Mouse (Mus musculus) MEL-GATA-1-ER (cell line): ENCODE data around the gene Kcnj1.

ENCODE experiments used
- DNase-seq: peaks from one replicate; pipeline ENCODE4 v3.0.0-alpha.2; 2012; ENCODE audit warnings: low read depth; ENCODE audit errors: extremely low read depth

The Kcnj1 gene

GRCm38 (mm10) chr9:32372202-32372601 is at the start of gene Kcnj1:
Kcnj1 (plus strand) TSS chr9:32372493.
- DNase-seq, result no peak

- DNase-seq, result no peak
These were observed 48.7 kb upstream of the Kcnj1 start for GRCm38 (mm10) chr9:32323610-32324009.

- no peak for DNase-seq
These were observed 43.5 kb upstream of the Kcnj1 start for GRCm38 (mm10) chr9:32328777-32329176.

- DNase-seq, result no peak
These were observed 41.1 kb upstream of the Kcnj1 start for GRCm38 (mm10) chr9:32331162-32331561.

- DNase-seq, result peak; percentile 81
These were observed 36.7 kb upstream of the Kcnj1 start for GRCm38 (mm10) chr9:32335389-32336150.

- DNase-seq, result peak; percentile 35
These were observed 31.5 kb upstream of the Kcnj1 start for GRCm38 (mm10) chr9:32340831-32341230.

GRCm38 (mm10) chr9:32342929-32343328 is 29.4 kb upstream of the Kcnj1 start:
- DNase-seq, result no peak

GRCm38 (mm10) chr9:32344051-32344450 is 28.2 kb upstream of the Kcnj1 start, which contains the start of gene Kcnj5:
Kcnj5 (minus strand) TSS chr9:32344350.
- DNase-seq, result no peak

GRCm38 (mm10) chr9:32344489-32344888 is 27.8 kb upstream of the Kcnj1 start:
- no peak for DNase-seq

GRCm38 (mm10) chr9:32348096-32348495 is 24.2 kb upstream of the Kcnj1 start:
- DNase-seq, result no peak

GRCm38 (mm10) chr9:32349344-32349743 is 22.9 kb upstream of the Kcnj1 start:
- no peak for DNase-seq

GRCm38 (mm10) chr9:32350332-32350731 is 22.0 kb upstream of the Kcnj1 start:
- peak; percentile 68 for DNase-seq

- DNase-seq, result no peak
These were observed 11.5 kb upstream of the Kcnj1 start for GRCm38 (mm10) chr9:32360770-32361169.

- DNase-seq, result no peak
These were observed 3.5 kb upstream of the Kcnj1 start for GRCm38 (mm10) chr9:32368812-32369211.

- DNase-seq, result no peak
These were observed 2.9 kb upstream of the Kcnj1 start for GRCm38 (mm10) chr9:32369388-32369787.

GRCm38 (mm10) chr9:32373656-32374055 is 1.4 kb downstream of the Kcnj1 start:
- no peak for DNase-seq

GRCm38 (mm10) chr9:32376031-32376430 is 3.7 kb downstream of the Kcnj1 start:
- no peak for DNase-seq

GRCm38 (mm10) chr9:32376863-32377590 is 4.7 kb downstream of the Kcnj1 start:
- DNase-seq, result no peak

GRCm38 (mm10) chr9:32384906-32385305 is 12.6 kb downstream of the Kcnj1 start:
- no peak for DNase-seq

- peak; percentile 49 for DNase-seq
These were observed 15.8 kb downstream of the Kcnj1 start for GRCm38 (mm10) chr9:32388120-32388519.

GRCm38 (mm10) chr9:32391092-32391491 is 18.8 kb downstream of the Kcnj1 start:
- peak; percentile 38 for DNase-seq

- DNase-seq, result no peak
These were observed 19.4 kb downstream of the Kcnj1 start for GRCm38 (mm10) chr9:32391701-32392100.

- no peak for DNase-seq
These were observed 20.4 kb downstream of the Kcnj1 start for GRCm38 (mm10) chr9:32392716-32393115.
